Mouse (Mus musculus): Measurements from ENCODE around the gene 1700069L16Rik. TPM values are rescaled to one million over a fixed set of nuclear protein-coding genes. Genes with fewer than 3 reads are reported as not detected.

1700069L16Rik gene
- polyA plus RNA-seq, 1 experiment from 2014 or later = not detected

DNA sequence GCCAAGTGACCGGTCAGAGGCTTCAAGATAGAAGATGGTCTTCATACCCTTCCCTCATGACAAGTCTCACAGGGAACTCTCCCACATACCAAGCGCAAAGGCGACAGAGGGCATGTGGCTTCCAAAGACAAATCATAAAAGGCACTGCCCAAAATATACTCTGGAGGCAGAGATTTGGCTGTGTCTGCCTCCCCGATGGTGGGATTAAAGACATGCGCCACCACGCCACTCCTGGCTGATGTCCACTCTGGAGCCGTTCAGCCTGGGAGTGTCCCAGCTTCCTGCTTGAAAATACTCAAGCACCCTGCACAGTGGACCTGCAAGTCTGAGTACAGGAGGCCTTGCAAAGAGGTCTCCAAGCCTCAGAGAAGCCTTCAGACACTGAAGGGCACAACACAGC, 6.6 kb upstream of the 1700069L16Rik start:
- WGBS = 88% methylated on average over 7 of the region's 7 CpGs
- Histone ChIP-seq H3K4me1 (replicated peaks) (peaks cover 11% of the 10 kb centered on the region; the same call in 1 of the 2 replicates), H3K27ac (no peak overlapping the region), H3K9ac (replicated peaks) (no peak overlapping the region), H3K36me3 (no peaks in the 10 kb centered on the region), H3K4me2 (no peak overlapping the region), H3K9me3 (no peaks in the 10 kb centered on the region), H3K27me3 (peaks cover 5% of the 10 kb centered on the region), H3K4me3 (replicated peaks) (no peak overlapping the region)
- ATAC-seq (ENCODE audit: insufficient number of reproducible peaks, insufficient read depth, low FRiP score, low TSS enrichment, low read depth) = no peak

DNA sequence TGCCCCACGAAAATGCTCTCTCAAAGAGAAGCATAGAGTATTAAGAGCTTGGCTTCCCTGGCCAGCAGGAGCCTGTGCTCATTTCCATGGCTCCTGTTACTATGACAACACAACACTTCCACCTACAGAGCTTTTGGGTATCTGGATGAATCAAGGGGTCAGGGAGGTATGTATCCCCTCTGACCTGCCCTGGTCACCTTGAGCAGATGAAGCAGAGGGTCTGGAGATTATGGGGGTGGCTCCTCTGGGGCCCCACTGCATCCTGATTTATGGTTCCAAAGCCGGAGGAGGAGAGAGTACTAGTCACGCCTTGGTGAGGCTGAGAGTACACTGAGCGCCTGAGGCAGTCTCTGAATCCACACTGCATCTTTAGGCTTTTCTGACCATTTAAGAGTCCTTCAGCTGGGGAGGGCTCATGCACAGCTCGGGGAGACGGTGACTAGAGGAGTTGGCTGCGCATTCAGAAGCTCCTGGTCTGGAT, 6.1 kb upstream of the 1700069L16Rik start:
- H3K4me3 ChIP-seq (replicated peaks) = no peak overlapping the region
- no peaks in the 10 kb centered on the region for H3K9me3 ChIP-seq
- no peak overlapping the region for H3K9ac ChIP-seq (replicated peaks)
- 59% methylated on average over 7 of the region's 7 CpGs for WGBS
- H3K4me2 ChIP-seq = no peak overlapping the region
- no peak overlapping the region for H3K27ac ChIP-seq
- peaks cover 5% of the 10 kb centered on the region for H3K27me3 ChIP-seq
- H3K36me3 ChIP-seq = no peaks in the 10 kb centered on the region
- H3K4me1 ChIP-seq (replicated peaks) = peaks cover 11% of the 10 kb centered on the region; the same call in 1 of the 2 replicates
- no peak for ATAC-seq (ENCODE audit: insufficient number of reproducible peaks, insufficient read depth, low FRiP score, low TSS enrichment, low read depth)

DNA sequence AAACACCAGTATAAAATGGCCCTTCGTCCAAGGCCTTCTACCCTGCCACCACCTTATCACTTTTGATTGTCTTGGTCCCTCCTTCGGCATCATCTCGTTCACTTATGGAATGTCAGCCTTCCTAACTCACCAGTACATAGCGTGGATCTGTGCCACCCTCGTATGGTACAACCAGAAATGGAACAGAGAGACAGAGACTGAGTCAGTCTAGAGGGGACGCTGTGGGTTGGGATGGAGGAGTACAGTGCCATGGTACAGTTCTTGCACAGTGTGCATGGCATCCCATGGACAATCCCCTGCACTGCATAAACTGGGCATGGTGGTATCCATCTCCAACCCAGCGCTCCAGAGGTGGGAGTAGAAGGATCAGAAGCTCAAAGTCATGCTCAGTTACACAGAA, 4.1 kb upstream of the 1700069L16Rik start:
- Histone ChIP-seq H3K9ac (replicated peaks) (no peak overlapping the region), H3K27ac (no peak overlapping the region), H3K9me3 (no peaks in the 10 kb centered on the region), H3K4me2 (no peak overlapping the region), H3K27me3 (peaks cover 7% of the 10 kb centered on the region), H3K36me3 (no peaks in the 10 kb centered on the region), H3K4me3 (replicated peaks) (no peak overlapping the region), H3K4me1 (replicated peaks) (peaks cover 11% of the 10 kb centered on the region; the same call in 1 of the 2 replicates)
- ATAC-seq (ENCODE audit: insufficient number of reproducible peaks, insufficient read depth, low FRiP score, low TSS enrichment, low read depth) = no peak
- 91% methylated on average over 7 of the region's 7 CpGs for WGBS

DNA sequence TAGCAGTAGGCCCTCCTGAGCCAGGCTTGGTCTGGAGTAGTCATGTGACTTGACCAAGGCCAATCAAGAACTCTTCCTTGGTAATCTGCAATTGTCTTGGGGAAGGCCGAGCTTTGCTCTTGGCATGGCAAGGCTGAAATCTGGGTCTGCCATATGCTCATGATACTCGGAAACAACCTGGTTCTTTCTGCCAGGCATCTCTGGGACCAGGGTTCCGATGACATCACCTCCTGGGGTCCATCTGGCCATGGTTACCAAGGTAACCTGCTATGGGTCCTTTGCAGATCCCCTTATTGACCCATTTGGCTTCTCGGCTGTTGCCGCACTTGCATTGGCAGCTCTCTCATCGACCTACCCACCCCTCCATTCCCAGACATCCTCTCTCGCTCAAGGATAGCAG, 3.4 kb upstream of the 1700069L16Rik start:
- peaks cover 10% of the 10 kb centered on the region for H3K27me3 ChIP-seq
- H3K27ac ChIP-seq = no peak overlapping the region
- H3K4me3 ChIP-seq (replicated peaks) = no peak overlapping the region
- peaks cover 11% of the 10 kb centered on the region; the same call in 1 of the 2 replicates for H3K4me1 ChIP-seq (replicated peaks)
- H3K9me3 ChIP-seq = no peaks in the 10 kb centered on the region
- H3K4me2 ChIP-seq = no peak overlapping the region
- no peak overlapping the region for H3K9ac ChIP-seq (replicated peaks)
- ATAC-seq (ENCODE audit: insufficient number of reproducible peaks, insufficient read depth, low FRiP score, low TSS enrichment, low read depth) = no peak
- no peaks in the 10 kb centered on the region for H3K36me3 ChIP-seq
- 55% methylated on average over 7 of the region's 7 CpGs for WGBS

DNA sequence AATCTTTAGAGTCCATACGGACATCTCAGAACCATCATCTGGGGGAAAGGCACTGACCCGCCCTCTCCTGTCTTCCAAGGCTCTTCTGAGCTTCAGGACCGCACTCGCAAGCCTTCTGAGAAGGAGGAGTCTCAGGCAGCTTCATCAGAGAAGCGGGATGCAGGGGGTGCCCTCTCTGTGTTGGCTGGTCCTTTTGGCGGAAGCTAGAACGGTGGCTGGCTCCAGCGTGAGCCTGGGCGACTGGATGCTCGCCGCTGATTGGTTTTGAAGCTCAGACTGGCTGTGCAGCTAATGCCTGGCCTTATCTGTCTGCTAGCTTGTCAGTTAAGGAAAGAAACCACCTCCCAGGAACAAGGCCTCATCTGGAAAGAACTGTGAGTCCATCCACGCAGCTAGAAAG, 2.7 kb upstream of the 1700069L16Rik start:
- WGBS = 66% methylated on average over 12 of the region's 12 CpGs
- Histone ChIP-seq H3K36me3 (no peaks in the 10 kb centered on the region), H3K4me2 (no peak overlapping the region), H3K27ac (no peak overlapping the region), H3K4me3 (replicated peaks) (no peak overlapping the region), H3K4me1 (replicated peaks) (peaks cover 11% of the 10 kb centered on the region; the same call in 1 of the 2 replicates), H3K9ac (replicated peaks) (no peak overlapping the region), H3K27me3 (peaks cover 10% of the 10 kb centered on the region), H3K9me3 (no peaks in the 10 kb centered on the region)
- no peak for ATAC-seq (ENCODE audit: insufficient number of reproducible peaks, insufficient read depth, low FRiP score, low TSS enrichment, low read depth)

DNA sequence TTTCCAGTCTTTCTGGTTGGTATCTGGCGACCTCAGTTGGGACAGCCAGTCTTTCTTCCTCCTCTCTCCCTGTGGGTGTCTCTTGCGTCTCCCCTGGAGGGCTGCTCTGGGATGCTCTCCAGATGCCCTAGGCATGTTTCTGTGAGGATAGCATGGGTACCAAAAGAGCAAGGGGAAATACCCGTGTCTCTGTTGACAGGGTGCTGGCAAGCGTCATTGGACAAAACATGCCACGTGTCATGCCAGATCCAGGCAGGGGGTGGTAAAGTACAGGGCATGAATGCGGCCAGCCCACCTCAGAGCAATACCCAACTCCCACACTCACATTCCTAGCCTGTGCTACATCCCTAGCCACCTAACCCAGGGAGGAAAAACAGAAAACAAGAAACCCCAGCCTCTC, 2.0 kb upstream of the 1700069L16Rik start:
- H3K4me2 ChIP-seq = no peak overlapping the region
- H3K36me3 ChIP-seq = no peaks in the 10 kb centered on the region
- H3K9ac ChIP-seq (replicated peaks) = no peak overlapping the region
- no peak overlapping the region for H3K27ac ChIP-seq
- ATAC-seq (ENCODE audit: insufficient number of reproducible peaks, insufficient read depth, low FRiP score, low TSS enrichment, low read depth) = no peak
- 64% methylated on average over 6 of the region's 6 CpGs for WGBS
- H3K9me3 ChIP-seq = no peaks in the 10 kb centered on the region
- peaks cover 11% of the 10 kb centered on the region; the same call in 1 of the 2 replicates for H3K4me1 ChIP-seq (replicated peaks)
- H3K27me3 ChIP-seq = peaks cover 10% of the 10 kb centered on the region
- no peak overlapping the region for H3K4me3 ChIP-seq (replicated peaks)

DNA sequence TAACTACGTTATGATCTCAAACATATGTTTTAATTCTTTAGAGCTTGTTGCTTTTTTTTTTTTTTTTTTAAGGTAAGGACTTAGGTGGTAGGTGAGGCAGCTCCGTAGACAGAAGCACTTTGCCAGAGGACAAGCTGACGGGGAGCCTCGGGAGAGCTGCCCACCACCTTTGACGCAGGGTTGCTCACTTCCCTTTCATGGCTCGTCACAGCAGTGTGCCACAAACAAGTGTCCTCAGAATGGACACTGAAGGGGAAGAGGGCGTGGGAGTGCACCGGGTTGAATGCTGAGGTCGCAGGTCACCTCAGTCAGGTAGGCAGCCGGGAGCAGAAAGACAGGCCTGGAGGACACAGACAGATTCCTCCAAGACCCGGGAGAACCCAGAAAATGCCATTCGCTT, 845 bp upstream of the 1700069L16Rik start:
- Histone ChIP-seq H3K4me2 (no peak overlapping the region), H3K27ac (no peak overlapping the region), H3K9me3 (no peaks in the 10 kb centered on the region), H3K4me3 (replicated peaks) (no peak overlapping the region), H3K4me1 (replicated peaks) (peaks cover 7% of the 10 kb centered on the region; the same call in 1 of the 2 replicates), H3K36me3 (no peaks in the 10 kb centered on the region), H3K9ac (replicated peaks) (no peak overlapping the region), H3K27me3 (peaks cover 10% of the 10 kb centered on the region)
- ATAC-seq (ENCODE audit: insufficient number of reproducible peaks, insufficient read depth, low FRiP score, low TSS enrichment, low read depth) = no peak
- WGBS = 75% methylated on average over 12 of the region's 12 CpGs

DNA sequence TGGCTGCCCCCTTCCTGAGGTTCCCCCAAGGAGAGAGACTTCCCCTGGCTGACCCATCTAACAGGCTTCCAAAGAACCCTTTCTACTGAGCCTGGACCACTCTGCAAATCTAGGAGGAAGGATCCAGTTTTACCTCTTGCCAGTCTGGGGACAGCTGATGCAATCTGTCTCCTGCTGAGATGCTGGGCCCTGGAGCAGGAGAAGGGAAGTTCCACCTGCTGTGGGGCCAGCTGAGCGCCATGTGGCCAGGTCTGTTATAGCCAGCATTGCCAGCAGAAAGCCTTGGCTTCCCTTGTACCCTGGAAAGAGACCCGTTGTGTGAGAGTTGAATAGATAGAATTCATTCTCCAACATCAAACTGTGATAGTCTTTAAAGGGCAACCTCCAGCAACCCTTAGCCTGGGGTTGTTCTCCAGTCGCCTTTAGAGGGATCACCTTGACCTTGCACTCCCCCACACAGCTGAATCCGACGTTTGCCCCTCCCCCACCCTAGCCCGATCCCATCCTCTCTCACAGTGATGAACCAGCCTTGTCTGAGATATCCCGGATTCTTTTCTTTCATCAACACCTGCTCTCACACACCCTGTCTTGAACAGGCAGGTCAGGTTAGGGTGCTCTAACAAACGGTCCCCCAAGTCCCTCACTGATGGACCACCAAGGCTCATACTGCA, 870 bp downstream of the 1700069L16Rik start:
- ATAC-seq (ENCODE audit: insufficient number of reproducible peaks, insufficient read depth, low FRiP score, low TSS enrichment, low read depth) = no peak
- Histone ChIP-seq H3K9ac (replicated peaks) (no peak overlapping the region), H3K36me3 (no peaks in the 10 kb centered on the region), H3K4me2 (no peak overlapping the region), H3K4me3 (replicated peaks) (no peak overlapping the region), H3K27ac (no peak overlapping the region), H3K27me3 (peaks cover 10% of the 10 kb centered on the region), H3K4me1 (replicated peaks) (0 out of 2 replicates have a peak, but pooled peaks cover 4% of the 10 kb centered on the region), H3K9me3 (no peaks in the 10 kb centered on the region)
- 32% methylated on average over 8 of the region's 8 CpGs for WGBS

DNA sequence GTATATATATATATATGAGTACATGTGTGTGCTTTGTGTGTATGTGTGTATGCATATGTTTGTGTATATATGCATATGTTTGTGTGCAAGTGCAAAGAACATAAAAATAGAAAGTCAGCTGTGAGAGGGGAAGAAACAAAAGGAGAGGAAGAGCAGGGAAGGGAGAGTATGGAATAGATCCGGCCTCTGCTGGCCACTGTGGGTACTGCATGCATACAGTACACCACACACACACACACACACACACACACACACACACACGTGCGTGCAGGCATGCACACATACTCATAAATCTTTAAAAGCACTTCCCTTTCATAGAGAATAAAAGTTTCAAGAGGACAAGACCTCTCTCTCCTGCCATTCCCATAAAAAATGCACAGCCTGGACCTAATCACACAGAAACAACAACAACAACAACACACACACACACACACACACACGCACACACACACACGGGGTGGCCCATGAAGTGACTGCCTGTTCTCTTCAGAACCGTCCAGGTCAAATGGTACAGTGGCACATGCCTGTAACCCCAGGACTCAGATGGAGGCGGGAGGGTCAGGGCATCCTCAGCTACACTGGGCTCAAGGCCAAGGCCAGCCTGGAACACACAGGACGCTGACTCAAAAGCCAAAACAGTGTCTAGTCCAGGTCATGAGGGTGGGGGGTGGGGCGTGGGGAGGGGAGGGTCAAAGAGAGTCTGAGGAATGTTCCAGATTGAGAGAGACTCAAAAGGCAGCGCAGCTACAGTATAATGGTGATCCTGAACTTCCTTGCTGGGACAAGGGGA, 2.2 kb downstream of the 1700069L16Rik start:
- H3K4me3 ChIP-seq (replicated peaks) = no peak overlapping the region
- no peak for ATAC-seq (ENCODE audit: insufficient number of reproducible peaks, insufficient read depth, low FRiP score, low TSS enrichment, low read depth)
- H3K27me3 ChIP-seq = peaks cover 5% of the 10 kb centered on the region
- H3K27ac ChIP-seq = no peak overlapping the region
- H3K9me3 ChIP-seq = no peaks in the 10 kb centered on the region
- no peak overlapping the region for H3K4me2 ChIP-seq
- H3K4me1 ChIP-seq (replicated peaks) = 0 out of 2 replicates have a peak, but pooled peaks cover 4% of the 10 kb centered on the region
- no peaks in the 10 kb centered on the region for H3K36me3 ChIP-seq
- H3K9ac ChIP-seq (replicated peaks) = no peak overlapping the region
- WGBS = 86% methylated on average over 10 of the region's 10 CpGs

DNA sequence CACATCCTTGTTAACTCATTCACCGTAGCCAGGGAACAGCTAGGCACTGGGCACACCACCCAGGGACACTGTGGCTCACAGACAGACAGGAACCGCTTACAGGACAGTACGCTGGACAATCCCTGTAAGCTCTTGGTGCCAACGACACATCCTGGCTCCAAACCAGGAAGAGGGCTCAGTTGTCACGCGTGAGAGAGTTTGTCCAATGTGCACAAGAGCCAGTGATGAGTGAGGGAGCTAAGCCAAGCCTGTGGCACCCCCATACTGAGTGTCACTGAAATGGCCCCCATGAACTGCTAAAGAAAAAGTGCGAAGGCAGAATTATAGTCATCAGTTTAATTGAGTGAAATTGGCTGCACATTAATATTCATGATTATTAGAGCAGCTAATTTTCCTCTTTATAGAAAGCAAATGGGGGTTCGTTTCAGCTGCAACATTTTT, 5.3 kb downstream of the 1700069L16Rik start:
- Histone ChIP-seq H3K27me3 (peaks cover 5% of the 10 kb centered on the region; the same call in 1 of the 2 replicates), H3K36me3 (no peaks in the 10 kb centered on the region), H3K4me2 (no peak overlapping the region), H3K9me3 (no peaks in the 10 kb centered on the region), H3K4me3 (replicated peaks) (no peak overlapping the region), H3K9ac (replicated peaks) (no peak overlapping the region), H3K4me1 (replicated peaks) (0 out of 2 replicates have a peak, but pooled peaks cover 3% of the 10 kb centered on the region), H3K27ac (no peak overlapping the region)
- 85% methylated on average over 8 of the region's 8 CpGs for WGBS
- ATAC-seq (ENCODE audit: insufficient number of reproducible peaks, insufficient read depth, low FRiP score, low TSS enrichment, low read depth) = no peak

DNA sequence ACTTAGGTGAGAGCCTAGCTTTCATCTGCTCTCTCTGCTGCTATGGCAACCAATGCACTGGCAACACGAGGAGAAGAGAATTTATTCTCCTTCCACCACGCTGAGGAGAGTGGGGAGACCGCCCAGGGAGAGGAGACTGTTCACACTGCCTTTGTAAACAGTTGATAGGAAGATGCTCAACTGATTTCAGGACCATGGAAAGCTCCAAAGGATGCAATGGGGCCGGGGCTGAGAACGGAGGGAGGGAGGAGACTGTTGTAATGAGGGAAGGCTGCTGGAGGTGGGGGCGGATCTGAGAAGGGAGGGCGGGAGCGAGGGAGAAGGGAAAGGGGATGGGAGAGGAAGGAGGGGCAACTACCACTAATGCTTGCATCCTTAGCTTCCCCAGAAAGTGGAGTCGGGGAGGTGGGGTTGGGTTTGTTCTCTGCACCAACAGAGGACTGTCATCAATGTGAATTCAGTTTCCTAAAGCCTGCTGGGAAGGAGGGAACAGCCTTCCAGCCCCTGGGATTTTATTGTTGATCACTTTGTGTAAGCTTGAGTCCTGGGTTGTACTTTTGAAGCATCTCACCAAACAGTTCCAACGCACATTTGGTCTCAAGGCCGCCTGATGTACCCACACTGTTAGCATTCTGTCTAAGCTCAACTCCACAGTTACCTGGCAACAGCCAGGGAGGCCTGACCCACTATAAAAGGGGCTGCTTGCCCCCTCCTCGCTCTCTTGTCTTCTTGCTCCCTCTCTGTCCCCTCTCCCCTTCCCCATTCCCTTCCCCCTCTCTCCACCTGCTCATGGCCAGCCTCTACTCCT, 7.8 kb downstream of the 1700069L16Rik start:
- 0 out of 2 replicates have a peak, but pooled peaks have one; percentile 52 for ATAC-seq (ENCODE audit: insufficient number of reproducible peaks, insufficient read depth, low FRiP score, low TSS enrichment, low read depth)
- Histone ChIP-seq H3K36me3 (no peaks in the 10 kb centered on the region), H3K27me3 (no peaks in the 10 kb centered on the region), H3K4me1 (replicated peaks) (no peaks in the 10 kb centered on the region), H3K9ac (replicated peaks) (no peak overlapping the region), H3K4me3 (replicated peaks) (no peak overlapping the region), H3K9me3 (no peaks in the 10 kb centered on the region), H3K4me2 (no peak overlapping the region), H3K27ac (no peak overlapping the region)
- WGBS = 7% methylated on average over 12 of the region's 12 CpGs

All from limb, embryonic 12.5 days (tissue).